Mouse (Mus musculus): Measurements from ENCODE around the gene Igfbp2.

Igfbp2 gene

GRCm38 (mm10) chr1:72823751-72824706 is at the start of gene Igfbp2:
Igfbp2 (plus strand) TSS chr1:72824503.
- no peak for DNase-seq (ENCODE audit: low read depth, low spot score)

- DNase-seq (ENCODE audit: low read depth, low spot score): no peak
Observed at GRCm38 (mm10) chr1:72778789-72779188, 45.5 kb upstream of the Igfbp2 start.

GRCm38 (mm10) chr1:72780720-72781119 is 43.6 kb upstream of the Igfbp2 start:
- no peak for DNase-seq (ENCODE audit: low read depth, low spot score)

GRCm38 (mm10) chr1:72783341-72783740 is 41.0 kb upstream of the Igfbp2 start:
- no peak for DNase-seq (ENCODE audit: low read depth, low spot score)

GRCm38 (mm10) chr1:72784018-72784417 is 40.3 kb upstream of the Igfbp2 start:
- DNase-seq (ENCODE audit: low read depth, low spot score): no peak

GRCm38 (mm10) chr1:72790670-72791069 is 33.6 kb upstream of the Igfbp2 start:
- DNase-seq (ENCODE audit: low read depth, low spot score): no peak

- DNase-seq (ENCODE audit: low read depth, low spot score): no peak
Observed at GRCm38 (mm10) chr1:72791743-72792142, 32.6 kb upstream of the Igfbp2 start.

GRCm38 (mm10) chr1:72792262-72792661 is 32.0 kb upstream of the Igfbp2 start:
- no peak for DNase-seq (ENCODE audit: low read depth, low spot score)

GRCm38 (mm10) chr1:72793230-72793629 is 31.1 kb upstream of the Igfbp2 start:
- DNase-seq (ENCODE audit: low read depth, low spot score): no peak

- DNase-seq (ENCODE audit: low read depth, low spot score): no peak
Observed at GRCm38 (mm10) chr1:72796128-72796527, 28.2 kb upstream of the Igfbp2 start.

GRCm38 (mm10) chr1:72797102-72797665 is 27.1 kb upstream of the Igfbp2 start:
- no peak for DNase-seq (ENCODE audit: low read depth, low spot score)

GRCm38 (mm10) chr1:72798441-72798840 is 25.9 kb upstream of the Igfbp2 start:
- DNase-seq (ENCODE audit: low read depth, low spot score): no peak

- no peak for DNase-seq (ENCODE audit: low read depth, low spot score)
Observed at GRCm38 (mm10) chr1:72804031-72804430, 20.3 kb upstream of the Igfbp2 start.

GRCm38 (mm10) chr1:72805037-72805436 is 19.3 kb upstream of the Igfbp2 start:
- no peak for DNase-seq (ENCODE audit: low read depth, low spot score)

GRCm38 (mm10) chr1:72805476-72806043 is 18.7 kb upstream of the Igfbp2 start:
- DNase-seq (ENCODE audit: low read depth, low spot score): no peak

- no peak for DNase-seq (ENCODE audit: low read depth, low spot score)
Observed at GRCm38 (mm10) chr1:72806044-72806584, 18.2 kb upstream of the Igfbp2 start.

- no peak for DNase-seq (ENCODE audit: low read depth, low spot score)
Observed at GRCm38 (mm10) chr1:72809304-72809703, 15.0 kb upstream of the Igfbp2 start.

GRCm38 (mm10) chr1:72809951-72810675 is 14.2 kb upstream of the Igfbp2 start:
- no peak for DNase-seq (ENCODE audit: low read depth, low spot score)

GRCm38 (mm10) chr1:72811061-72811460 is 13.2 kb upstream of the Igfbp2 start:
- no peak for DNase-seq (ENCODE audit: low read depth, low spot score)

GRCm38 (mm10) chr1:72813089-72813638 is 11.1 kb upstream of the Igfbp2 start:
- DNase-seq (ENCODE audit: low read depth, low spot score): no peak

GRCm38 (mm10) chr1:72813639-72814403 is 10.5 kb upstream of the Igfbp2 start:
- DNase-seq (ENCODE audit: low read depth, low spot score): no peak
